Mouse (Mus musculus) left cerebral cortex, postnatal 10 days (tissue): Measurements from ENCODE around the gene Mettl23. TPM values are rescaled to one million over a fixed set of nuclear protein-coding genes. Genes with fewer than 3 reads are reported as not detected.

ENCODE experiments used
- DNase-seq, 2 experiments: peaks; one replicate each; pipeline ENCODE4 v3.0.0; 2021 to 2022; ENCODE audit warnings: low spot score in 2 of 2, mixed read lengths in 1 of 2; ENCODE audit errors: extremely low spot score in 1 of 2
- intact Hi-C: fragments of 180-260 bp; cut with DNase I; formaldehyde crosslinking; loops from one replicate; pipeline ENCODE4 v1.15.1; 2025
- total RNA-seq, 2 experiments: library from RNA; stranded (reverse); gene quantifications; 2 replicates each; pipeline ENCODE4 v1.2.3; 2021

The Mettl23 gene
- total RNA-seq: 10 to 100 TPM; 26.7 to 29.4 TPM

DNA sequence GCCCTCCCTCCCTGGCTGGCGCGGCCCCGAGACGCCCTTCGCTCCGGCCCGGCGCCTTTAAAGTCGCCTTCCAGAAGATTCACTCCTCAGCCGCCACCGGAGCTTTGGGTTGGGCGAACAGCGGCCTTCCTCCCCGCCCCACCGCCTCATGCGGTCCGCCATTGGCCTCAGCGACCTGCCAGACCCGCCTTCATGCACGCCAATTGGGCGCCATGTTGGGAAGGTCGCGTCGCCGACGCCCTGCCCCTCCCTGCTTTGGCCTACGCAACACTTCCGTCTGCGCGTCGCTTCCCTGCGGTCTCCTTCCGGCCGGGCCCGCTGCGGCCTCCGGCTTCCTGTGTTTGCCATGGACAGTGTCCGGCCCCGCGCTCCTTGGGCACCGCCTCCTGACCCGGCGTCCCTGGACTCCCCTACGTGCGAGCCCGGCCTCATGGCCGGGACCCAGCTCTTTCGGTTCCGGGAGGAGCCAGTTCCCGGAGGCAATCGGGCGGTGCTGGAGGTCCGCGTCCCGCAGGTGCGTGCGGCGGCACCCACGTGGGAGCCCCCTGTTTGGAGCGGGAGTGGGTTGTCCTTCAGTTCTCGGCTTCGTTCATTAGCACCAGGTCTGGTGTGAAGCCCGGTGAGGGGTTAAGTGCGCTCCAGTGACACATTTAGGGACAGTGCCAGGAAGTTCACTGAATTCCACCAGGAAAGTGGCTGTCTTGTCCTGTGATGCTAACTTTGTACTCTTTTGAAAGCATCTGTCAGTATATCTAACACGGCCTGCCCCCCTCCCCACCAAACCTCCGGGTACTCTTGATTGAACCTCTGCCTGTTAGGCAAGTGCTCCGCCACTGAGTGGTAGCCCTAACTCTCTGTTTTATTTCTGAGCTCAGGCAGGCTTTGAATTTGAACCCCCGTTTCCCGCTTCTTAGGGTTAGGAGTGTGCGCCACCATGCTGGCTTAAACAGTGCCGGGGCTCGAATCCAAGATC, at the start of gene Mettl23, which contains the start of gene Jmjd6:
Gene Mettl23 (plus strand): TSS at position 18 of the 973 bp plus-strand sequence.
Gene Jmjd6 (minus strand): TSS at position 189 of the 973 bp plus-strand sequence.
- intact Hi-C loops: no loop called here
- peak; percentile 96 to 98 for DNase-seq

DNA sequence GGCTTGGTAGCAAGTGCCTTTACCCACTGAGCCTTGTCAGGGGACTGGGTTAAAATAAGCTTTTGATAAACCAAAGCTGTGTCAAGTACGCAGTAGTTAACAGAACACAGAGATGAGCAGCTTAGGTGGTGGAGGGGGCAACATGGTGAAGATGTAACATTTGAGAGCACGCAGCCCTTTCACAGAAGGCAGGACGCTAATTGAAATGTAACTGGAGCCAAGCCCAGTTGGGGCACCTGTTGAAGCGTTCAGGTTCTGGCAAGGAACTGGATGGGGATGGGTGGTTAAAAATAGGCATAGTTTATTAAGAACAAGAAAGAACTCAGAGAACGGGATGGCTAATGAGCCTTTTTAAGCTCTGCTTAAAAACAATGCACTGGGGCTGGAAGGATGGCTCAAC, 43.7 kb upstream of the Mettl23 start:
- intact Hi-C loops: no loop called here
- DNase-seq: no peak

DNA sequence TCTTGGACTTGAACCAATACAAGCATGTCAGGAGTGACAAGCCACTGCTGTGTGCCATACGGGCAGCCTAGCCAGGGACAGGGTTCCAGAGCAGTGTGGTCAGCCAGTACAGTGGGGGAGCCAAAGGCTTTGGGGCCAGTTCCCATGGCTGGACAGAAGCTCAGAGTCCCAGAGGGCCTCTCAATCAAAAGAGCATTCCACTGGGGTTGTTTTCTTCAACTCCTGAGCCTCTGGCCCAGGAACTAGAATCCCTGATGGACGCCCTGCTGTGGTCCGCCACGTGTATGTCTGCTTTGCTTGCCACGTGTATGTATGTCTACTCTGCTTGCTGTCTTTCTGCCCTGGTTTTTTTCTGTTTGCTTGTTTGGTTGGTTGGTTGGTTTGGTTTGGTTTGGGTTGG, 42.0 kb upstream of the Mettl23 start:
- no peak for DNase-seq
- intact Hi-C loops: no loop called here

DNA sequence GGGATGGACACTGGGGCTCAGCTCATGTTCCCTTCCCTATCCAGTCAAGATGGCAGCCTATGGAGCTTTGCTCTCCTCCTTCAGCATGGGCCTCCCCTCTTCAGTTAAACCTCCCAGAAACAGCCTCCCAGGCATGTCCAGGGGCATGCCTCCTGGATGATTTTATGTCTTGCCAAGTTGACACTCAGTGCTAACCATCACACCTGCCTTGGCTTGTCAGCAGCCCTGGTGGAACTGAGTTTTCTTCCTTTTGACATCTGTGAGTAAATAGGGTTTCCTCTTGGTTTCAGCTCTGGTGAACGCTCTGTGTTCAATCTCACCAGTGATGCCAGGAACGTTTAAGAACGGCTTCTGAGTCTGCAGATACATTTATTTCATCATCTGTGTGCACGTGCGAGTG, 40.4 kb upstream of the Mettl23 start:
- DNase-seq: no peak
- intact Hi-C loops: no loop called here

DNA sequence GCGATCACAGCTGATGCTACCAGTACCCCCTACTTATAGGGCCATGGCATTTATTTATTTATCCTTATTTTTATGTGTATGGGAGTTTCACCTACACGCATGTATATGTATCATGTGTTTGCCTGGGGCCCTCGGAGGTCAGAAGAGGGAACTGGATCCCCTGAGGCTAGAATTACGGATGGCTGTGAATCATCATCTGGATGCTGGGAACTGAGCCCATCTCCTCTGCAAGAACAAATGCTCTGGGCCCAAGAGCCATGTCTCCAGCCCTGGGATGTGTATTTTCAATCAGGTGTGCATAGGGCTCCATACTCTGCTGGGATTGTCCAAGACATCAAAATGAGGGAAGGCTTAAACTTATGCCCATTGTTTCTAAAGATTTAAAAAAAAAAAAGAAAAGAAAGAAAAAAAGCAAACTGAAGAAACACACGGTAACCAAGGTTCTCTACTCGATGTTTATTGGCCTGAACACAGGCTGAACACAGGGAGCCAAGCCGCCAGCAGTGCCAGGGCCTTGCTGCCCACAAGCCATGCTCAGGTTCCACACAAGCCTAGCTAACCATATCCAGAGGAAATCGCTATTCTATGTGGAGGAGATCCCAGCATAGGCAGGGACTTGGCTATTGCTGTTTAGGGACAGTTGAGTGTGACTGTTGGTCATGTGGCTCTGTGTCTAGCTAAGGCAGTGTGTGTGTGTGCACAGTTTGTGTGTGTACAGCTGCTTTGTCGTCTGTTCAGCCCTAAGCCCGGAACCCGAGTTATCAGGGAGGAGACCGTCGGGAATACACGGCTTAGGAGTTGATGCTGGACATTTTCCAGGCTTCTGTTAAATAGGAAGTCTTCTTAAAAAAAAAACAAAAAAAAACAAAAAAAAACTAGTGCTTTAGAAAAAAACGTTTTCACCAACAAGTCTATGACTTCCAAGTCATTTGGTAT, 36.7 kb upstream of the Mettl23 start:
- no peak for DNase-seq
- intact Hi-C loops: no loop called here

DNA sequence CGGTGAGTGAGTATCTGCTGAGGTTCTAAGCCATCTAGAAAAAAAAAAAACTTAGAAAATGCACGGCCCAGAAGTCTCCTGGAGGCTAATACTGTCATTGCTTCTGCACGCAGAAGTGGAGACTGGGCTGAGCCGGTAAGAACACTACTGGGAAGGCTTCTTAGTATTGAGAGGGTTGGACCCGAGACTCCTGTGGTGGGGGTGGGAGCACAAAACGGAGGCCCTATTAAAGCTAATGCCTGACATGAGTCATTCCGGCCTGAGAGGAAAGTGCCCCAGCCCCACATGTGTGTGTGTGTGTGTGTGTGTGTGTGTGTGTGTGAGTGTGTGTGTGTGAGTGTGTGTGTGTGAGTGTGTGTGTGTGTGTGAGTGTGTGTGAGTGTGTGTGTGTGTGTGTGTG, 36.0 kb upstream of the Mettl23 start:
- intact Hi-C loops: no loop called here
- no peak for DNase-seq

DNA sequence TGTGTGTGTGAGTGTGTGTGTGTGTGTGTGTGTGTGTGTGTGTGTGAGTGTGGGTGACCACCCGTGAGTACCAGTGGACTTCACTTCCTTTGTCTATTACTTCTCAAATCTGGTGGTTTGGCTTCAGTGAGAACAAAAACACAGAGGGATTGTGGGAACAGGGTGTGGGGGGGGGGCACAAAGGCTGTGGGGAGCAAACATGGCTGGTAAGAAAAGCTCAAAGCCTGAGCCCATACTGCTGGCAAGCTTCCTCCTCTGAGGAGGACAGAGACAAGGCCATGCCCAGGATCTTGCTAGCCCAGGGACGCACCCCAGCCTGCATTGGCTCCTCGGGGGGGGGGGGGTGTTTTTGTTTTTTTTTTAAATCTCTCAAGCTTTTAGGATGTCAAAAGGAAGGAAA, 35.6 kb upstream of the Mettl23 start:
- intact Hi-C loops: no loop called here

DNA sequence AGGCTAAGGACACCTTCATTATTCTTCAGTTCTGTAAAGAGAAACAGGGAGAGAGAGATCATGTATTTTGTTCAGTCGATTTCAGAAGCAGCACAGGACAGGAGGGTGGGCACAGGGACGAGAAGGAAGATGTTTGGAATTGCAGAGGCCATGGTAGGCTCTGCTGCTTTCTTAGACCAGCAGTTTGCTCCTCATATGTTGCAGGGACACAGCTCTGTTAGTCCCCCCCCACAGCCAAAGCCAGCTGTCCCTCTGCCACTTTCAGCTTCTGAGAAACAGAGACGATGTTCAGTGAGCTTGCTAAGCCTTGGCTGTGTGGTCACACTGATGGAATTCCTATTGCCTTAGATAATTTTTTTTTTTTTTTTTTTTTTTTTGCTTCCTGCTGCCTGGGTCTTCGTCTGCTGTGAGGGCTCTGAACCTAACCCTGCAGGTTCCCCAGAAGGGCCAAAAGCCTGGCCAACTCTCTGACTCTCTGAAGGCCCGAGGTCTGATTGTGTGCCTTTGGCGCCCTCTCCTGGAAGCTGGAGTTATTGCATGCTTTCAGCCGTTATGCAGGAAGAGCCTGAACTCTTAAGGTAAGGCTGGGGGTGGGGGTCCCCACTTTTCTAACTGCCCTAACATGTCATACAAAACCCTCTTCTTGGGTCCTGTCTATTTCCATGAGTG, 35.0 kb upstream of the Mettl23 start:
- intact Hi-C loops: loop anchor here (2.0 kb wide), 1 partner anchor 165 kb away; no protein-coding TSS in a partner anchor
- peak; percentile 82 to 88 for DNase-seq

More for the DNA sequence above, 35.6 kb upstream of the Mettl23 start:
- DNase-seq: no peak

DNA sequence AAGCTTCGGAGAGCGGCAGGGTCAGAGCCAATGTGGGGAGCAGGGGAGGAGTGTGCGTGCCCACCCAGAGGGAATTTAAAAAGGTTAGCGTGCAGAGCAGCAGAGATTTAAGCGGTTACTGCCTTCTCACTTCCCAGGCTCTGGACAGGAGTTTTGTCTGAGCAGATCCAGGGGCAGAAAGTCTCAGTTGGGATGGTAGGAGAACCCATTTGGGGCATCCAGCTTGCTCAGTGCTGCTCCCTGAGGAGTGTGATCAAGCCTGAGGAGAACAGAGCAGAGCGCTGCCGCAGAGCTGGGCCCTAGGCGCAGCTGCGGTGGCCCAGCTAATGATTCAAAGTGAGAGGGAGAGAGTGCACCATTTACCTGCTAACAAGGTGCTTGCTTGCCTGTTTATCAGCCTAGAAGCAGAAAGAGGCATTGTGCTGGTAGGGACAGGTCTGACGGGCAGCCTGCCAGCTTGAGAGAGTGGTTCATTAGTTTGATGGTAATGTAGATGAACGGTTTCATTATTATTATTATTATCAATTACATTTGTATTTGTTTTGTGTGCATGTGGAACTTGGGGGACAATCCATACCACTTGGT, 34.2 kb upstream of the Mettl23 start:
- intact Hi-C loops: loop anchor here (2.0 kb wide), 1 partner anchor 166 kb away; no protein-coding TSS in a partner anchor
- DNase-seq: no peak

DNA sequence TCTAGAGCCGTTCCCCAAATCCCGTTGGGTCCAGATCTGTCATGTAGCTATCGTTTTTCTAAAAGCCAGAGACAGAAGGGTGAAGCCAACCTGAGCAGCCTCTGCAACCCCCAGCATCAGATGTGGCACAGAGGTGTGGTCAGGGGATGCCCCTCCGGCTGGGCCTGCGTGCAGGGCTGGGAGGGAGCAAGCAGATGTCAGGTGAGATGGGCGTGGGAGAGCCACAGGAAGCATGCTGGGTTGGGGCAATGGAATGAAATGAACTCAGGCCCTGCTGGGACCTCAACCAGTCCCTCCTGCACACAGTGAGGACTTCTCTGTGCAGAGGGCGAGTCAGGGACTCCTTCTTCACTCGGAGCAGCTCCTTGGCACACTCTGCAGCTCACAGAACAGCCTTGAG, 33.6 kb upstream of the Mettl23 start:
- DNase-seq: no peak
- intact Hi-C loops: loop anchor here (2.0 kb wide), 1 partner anchor 167 kb away; no protein-coding TSS in a partner anchor

DNA sequence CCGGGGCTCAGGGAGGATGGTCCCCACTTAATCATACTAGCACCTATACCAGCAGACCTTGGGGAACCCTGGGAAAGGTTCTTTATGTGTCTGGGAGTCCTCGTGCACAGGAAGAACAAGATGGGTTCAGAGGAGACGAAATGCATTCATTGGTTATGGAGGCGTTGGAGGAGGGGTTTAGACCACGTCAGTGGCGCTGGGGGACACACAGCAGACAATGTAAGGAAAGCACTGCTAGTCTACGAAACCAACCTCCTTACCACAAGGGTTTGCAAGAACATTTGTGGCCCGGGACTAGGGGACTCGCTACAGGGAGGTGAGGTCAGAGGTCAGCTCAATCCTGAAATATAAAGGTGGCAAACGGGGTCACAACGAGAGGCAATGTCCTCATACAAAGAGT, 32.5 kb upstream of the Mettl23 start:
- DNase-seq: no peak
- intact Hi-C loops: loop anchor here (10.0 kb wide), 1 partner anchor 316 kb away; the partner anchor contains the start of gene Prpsap1

DNA sequence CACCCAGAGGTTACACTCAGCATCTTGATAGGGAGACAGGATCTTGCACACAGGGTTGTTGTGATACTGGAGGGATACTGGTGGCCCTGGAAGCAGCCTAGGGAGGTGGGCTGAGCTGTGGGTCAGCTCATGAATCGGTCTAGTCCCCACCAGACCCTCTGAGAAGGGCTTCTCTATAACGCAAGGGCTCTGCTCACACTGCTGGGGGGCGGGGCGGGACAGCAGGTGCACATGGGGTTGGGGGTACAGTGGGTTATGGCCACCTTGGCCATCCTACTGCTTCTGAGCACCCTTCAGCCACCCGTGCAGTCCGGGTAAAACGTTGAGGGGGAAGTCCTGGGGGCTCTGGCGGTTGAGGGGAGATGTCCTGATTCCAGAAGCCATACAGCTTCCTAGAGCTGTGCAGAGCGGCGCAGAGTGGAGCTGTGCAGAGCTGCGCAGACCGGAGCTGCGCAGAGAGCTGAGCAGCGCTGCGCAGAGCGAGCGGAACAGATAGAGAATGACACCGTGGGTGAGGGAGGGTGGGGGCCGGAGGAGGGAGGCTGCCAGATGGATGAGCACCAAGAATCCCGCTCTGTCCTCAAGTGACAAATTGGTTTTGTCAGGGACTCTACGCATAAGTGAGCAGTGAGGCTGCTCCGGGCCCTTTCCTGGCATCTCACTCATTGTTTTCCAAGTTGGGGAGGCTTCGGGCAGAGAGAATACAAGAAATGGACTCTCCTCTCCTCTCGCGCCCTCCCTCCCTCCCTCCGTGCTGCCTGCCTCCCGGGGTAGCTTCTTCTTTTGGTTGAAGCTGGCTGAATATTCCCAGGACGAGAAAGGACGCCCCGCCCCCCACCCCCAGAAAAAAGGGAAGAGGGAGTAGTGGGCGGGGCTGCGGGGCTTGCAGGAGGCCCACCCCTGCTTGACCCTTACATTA, 31.8 kb upstream of the Mettl23 start:
- intact Hi-C loops: loop anchor here (10.0 kb wide), 1 partner anchor 316 kb away; the partner anchor contains the start of gene Prpsap1
- peak; percentile 74 to 82 for DNase-seq

DNA sequence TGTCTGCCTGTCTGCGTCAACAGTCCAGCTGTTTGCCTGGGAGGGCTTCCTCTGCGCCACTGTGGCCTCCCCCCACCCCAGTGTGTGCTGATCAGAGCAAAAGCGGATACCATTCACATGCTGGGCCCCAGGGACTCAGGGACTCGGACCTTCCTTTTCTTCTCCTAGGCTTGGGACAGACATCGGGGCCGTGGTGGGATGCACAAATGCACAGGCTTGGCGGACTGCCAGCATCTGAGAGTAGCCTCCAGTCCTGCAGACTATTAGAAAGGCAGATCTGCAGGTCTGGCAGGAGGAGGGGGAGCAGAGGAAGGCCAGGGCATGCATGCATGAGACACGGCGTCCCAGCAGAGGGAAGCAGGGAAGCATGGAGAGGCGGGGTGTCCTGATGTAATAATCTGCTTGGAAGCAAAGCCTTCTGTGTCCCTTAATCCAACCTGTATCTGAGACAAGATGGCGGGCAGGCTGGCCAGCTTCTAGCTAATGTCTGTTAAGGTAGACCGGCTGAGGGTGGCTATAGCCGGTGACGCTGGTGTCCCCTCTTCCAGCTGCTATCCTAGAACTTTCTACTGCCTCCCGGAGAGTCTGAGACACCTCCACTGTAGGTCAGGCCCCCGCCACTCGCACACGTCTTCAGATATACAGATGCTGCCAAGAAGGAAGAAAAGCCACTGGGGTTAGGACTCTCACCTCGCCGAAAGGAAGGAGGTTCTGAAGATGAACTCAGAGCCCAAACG, 30.1 kb upstream of the Mettl23 start:
- intact Hi-C loops: loop anchor here (10.0 kb wide), 1 partner anchor 318 kb away; the partner anchor contains the start of gene Prpsap1
- peak in 1 of 2 experiments; percentile 68 for DNase-seq

DNA sequence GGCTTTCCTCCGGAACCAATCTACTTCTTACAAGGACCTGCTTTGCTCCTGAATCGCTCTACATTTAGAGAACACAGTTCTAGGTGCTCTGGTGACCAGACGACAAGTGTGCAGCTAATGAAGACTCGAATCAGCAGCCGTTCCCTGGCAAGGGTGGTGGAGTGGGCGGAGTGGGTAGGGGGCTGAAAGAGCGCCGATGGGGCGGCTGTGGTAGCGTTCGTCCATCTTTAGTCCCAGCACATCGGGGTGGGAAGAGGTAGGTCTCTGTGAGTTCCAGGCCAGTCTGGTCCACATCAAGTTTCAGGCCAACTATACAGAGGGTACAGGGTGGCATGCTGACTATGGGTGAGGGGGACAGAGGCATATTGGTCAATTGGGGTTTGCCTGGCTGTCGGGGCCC, 29.5 kb upstream of the Mettl23 start:
- intact Hi-C loops: loop anchor here (10.0 kb wide), 1 partner anchor 319 kb away; the partner anchor contains the start of gene Prpsap1

DNA sequence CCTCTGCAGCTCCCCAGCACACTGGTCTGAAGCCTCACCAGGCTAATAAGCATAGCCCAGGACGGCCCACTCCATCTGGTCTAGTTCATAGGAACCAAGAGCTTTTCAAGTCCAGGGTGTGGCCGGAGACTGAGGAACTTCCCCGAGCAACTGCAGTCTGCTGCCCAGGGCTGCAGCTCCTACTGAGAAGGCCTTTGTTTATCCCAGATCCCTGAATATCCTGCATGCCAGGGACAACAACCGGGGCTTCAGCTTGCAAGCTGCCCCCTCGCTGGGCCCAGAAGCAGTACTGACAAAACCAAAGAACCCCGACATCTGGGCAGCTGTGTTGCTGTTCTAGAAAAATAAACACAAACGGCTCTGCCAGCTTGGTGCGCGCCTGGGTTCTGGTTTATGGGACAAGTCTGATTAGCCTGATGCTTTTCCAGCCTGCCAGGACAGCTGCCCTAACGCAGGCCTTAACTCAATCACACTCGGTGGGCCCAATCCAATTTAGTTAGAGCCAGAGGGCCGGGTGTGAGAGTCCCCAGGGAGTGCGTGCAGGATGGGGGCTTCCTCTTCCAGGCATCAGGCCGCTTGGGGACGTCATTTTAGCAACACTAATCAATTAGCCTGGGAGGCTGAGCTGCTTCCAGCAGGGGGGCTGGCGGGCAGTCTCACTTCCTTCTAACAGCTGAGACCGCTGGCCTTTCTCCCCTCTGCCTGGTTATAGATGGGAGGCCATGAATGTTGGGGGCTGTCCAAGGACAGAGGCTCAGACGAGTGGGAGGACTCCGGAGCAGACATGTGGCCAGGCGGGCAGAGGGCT, 28.8 kb upstream of the Mettl23 start:
- peak in 1 of 2 experiments; percentile 83 for DNase-seq

More for the DNA sequence above, 29.5 kb upstream of the Mettl23 start:
- no peak for DNase-seq

More for the DNA sequence above, 28.8 kb upstream of the Mettl23 start:
- intact Hi-C loops: loop anchor here (10.0 kb wide), 1 partner anchor 319 kb away; the partner anchor contains the start of gene Prpsap1
